Mouse (Mus musculus): ENCODE data around the gene Nt5m. TPM values are rescaled to one million over a fixed set of nuclear protein-coding genes. Genes with fewer than 3 reads are reported as not detected.

Nt5m gene
- polyA plus RNA-seq (2014; fragmentation: Illumina TruSeq; extraction: RNeasy Lipid Tissue Mini Kit (QIAGEN cat#74804); ENCODE audit: low read depth, low replicate concordance): 23.6 TPM

GRCm38 (mm10) chr11:59839008-59839458 lies at the start of gene Nt5m:
Nt5m (plus strand) TSS chr11:59839447.

GRCm38 (mm10) chr11:59809670-59810474 lies 29.4 kb upstream of the Nt5m start, which contains the start of gene Flcn:
Flcn (minus strand) TSS chr11:59810016.

GRCm38 (mm10) chr11:59839459-59840126 lies 346 bp downstream of the Nt5m start, which contains the start of gene Cops3:
Cops3 (minus strand) TSS chr11:59839838.

Other genes starting within 250 kb of the Nt5m start
- gene Olfr223, start 246.2 kb upstream of the Nt5m start, polyA plus RNA-seq (2014; fragmentation: Illumina TruSeq; extraction: RNeasy Lipid Tissue Mini Kit (QIAGEN cat#74804); ENCODE audit: low read depth, low replicate concordance): not detected
- 108 TPM for gene Mprip, start 178.1 kb upstream of the Nt5m start, polyA plus RNA-seq (2014; fragmentation: Illumina TruSeq; extraction: RNeasy Lipid Tissue Mini Kit (QIAGEN cat#74804); ENCODE audit: low read depth, low replicate concordance)
- 1.1 TPM for gene Pld6, start 51.8 kb upstream of the Nt5m start, polyA plus RNA-seq (2014; fragmentation: Illumina TruSeq; extraction: RNeasy Lipid Tissue Mini Kit (QIAGEN cat#74804); ENCODE audit: low read depth, low replicate concordance)
- 55.2 TPM for gene Flcn, start 29.4 kb upstream of the Nt5m start, polyA plus RNA-seq (2014; fragmentation: Illumina TruSeq; extraction: RNeasy Lipid Tissue Mini Kit (QIAGEN cat#74804); ENCODE audit: low read depth, low replicate concordance)
- 106 TPM for gene Cops3, start 391 bp downstream of the Nt5m start, polyA plus RNA-seq (2014; fragmentation: Illumina TruSeq; extraction: RNeasy Lipid Tissue Mini Kit (QIAGEN cat#74804); ENCODE audit: low read depth, low replicate concordance)
- 28.3 TPM for gene Med9, start 108.8 kb downstream of the Nt5m start, polyA plus RNA-seq (2014; fragmentation: Illumina TruSeq; extraction: RNeasy Lipid Tissue Mini Kit (QIAGEN cat#74804); ENCODE audit: low read depth, low replicate concordance)
- 4.2 TPM for gene Rasd1, start 125.5 kb downstream of the Nt5m start, polyA plus RNA-seq (2014; fragmentation: Illumina TruSeq; extraction: RNeasy Lipid Tissue Mini Kit (QIAGEN cat#74804); ENCODE audit: low read depth, low replicate concordance)
- gene Pemt, start 207.0 kb downstream of the Nt5m start, polyA plus RNA-seq (2014; fragmentation: Illumina TruSeq; extraction: RNeasy Lipid Tissue Mini Kit (QIAGEN cat#74804); ENCODE audit: low read depth, low replicate concordance): 2.5 TPM

Measured in heart, adult 10 weeks (tissue).